In the genomic region with DNA sequence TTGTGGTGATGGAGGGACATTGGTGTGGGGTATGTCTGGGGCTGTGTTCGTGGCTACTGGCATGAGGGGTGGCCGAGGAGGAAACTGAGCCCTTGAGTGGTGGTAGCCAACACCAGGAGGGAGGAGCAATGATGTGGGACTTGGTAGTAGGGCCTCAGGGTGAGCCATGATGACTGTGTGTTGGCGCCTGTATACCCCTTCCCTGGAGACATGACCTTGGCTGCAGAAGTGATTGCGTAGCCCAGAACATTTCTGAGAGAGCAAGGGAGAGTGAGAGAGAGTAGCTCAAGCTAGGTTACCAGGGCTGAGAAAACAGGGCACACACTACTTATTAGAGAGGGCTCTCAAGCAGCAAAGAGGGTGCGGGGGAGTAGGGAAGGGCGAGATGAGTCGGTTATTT, we compare ENCODE assay signal across 22 mouse cellular contexts. TPM values are rescaled to one million over a fixed set of nuclear protein-coding genes. Genes with fewer than 3 reads are reported as not detected.
DNase-seq lines count a peak whose midpoint lies in the region; ATAC-seq lines count a peak whose summit lies in the region.
"Had no signal": no experiment of that assay in that cellular context is flagged by ENCODE, and none has a peak within 500 bp of the region (broad histone marks: within the 10 kb centered on the region; RNA-seq: fewer than 3 reads in every experiment).

No protein-coding gene starts in this region.

- H3K9ac ChIP-seq in heart, embryonic 11.5 days (ENCODE audit: low read depth, low read length) = no peak overlapping the region
- H3K9ac ChIP-seq in kidney, embryonic 16.5 days (replicated peaks; ENCODE audit: low read length) = no peak overlapping the region
- H3K9ac ChIP-seq: embryonic facial prominence, embryonic 13.5 days; forebrain, embryonic 13.5 days; intestine, embryonic 15.5 days; neural tube, embryonic 15.5 days had no signal

- no peaks in the 10 kb centered on the region for H3K36me3 ChIP-seq in heart, embryonic 11.5 days (ENCODE audit: control insufficient read depth, insufficient read depth, low read length)
- no peaks in the 10 kb centered on the region for H3K36me3 ChIP-seq in kidney, embryonic 16.5 days (ENCODE audit: insufficient read depth, low read length)
- H3K36me3 ChIP-seq: embryonic facial prominence, embryonic 13.5 days; hindbrain, embryonic 10.5 days; intestine, embryonic 15.5 days; midbrain, embryonic 10.5 days; neural tube, embryonic 15.5 days had no signal

- ATAC-seq in heart, embryonic 11.5 days (replicated peaks; ENCODE audit: insufficient number of reproducible peaks, low FRiP score, low TSS enrichment) = no peak
- ATAC-seq in kidney, embryonic 16.5 days (ENCODE audit: low FRiP score, low TSS enrichment) = peak; percentile 64
- ATAC-seq: forebrain, embryonic 13.5 days; intestine, embryonic 15.5 days had no signal

- WGBS in heart, embryonic 11.5 days (ENCODE audit: insufficient replicate concordance) = 87% methylated on average over 7 of the region's 7 CpGs
- 60% methylated on average over 7 of the region's 7 CpGs for WGBS in kidney, embryonic 16.5 days

- DNase-seq in adrenal gland, postnatal 10 days = peak; percentile 67
- DNase-seq in adrenal gland, postnatal 4 days (ENCODE audit: low spot score in 2 of 2) = no peak
- peak; percentile 58 to 61 for DNase-seq in heart, adult 18-20 months
- DNase-seq in kidney, postnatal 25 days = no peak
- peak; percentile 48 for DNase-seq in skeletal muscle tissue, adult 2 months (ENCODE audit: low read depth, low spot score)
- DNase-seq: cerebellum, adult 8-10 months; embryo, embryonic 11 days; lung, postnatal 10 days; thymus, adult 2 months; thymus, postnatal 4 days had no signal

- no peak overlapping the region for H3K4me2 ChIP-seq in heart, embryonic 11.5 days
- no peak overlapping the region for H3K4me2 ChIP-seq in kidney, embryonic 16.5 days (replicated peaks; ENCODE audit: low read depth, low read length)
- H3K4me2 ChIP-seq: embryonic facial prominence, embryonic 13.5 days; forebrain, embryonic 13.5 days; intestine, embryonic 15.5 days; neural tube, embryonic 15.5 days had no signal

- no peaks in the 10 kb centered on the region for H3K9me3 ChIP-seq in heart, embryonic 11.5 days (replicated peaks; ENCODE audit: control insufficient read depth, low read length)
- no peaks in the 10 kb centered on the region for H3K9me3 ChIP-seq in kidney, embryonic 16.5 days (ENCODE audit: low read length)
- H3K9me3 ChIP-seq: embryonic facial prominence, embryonic 13.5 days; forebrain, embryonic 13.5 days; hindbrain, embryonic 10.5 days; intestine, embryonic 15.5 days; midbrain, embryonic 10.5 days; neural tube, embryonic 15.5 days had no signal

- peaks cover 10% of the 10 kb centered on the region for H3K27me3 ChIP-seq in heart, embryonic 11.5 days (ENCODE audit: control insufficient read depth, insufficient read depth, low read length)
- no peaks in the 10 kb centered on the region for H3K27me3 ChIP-seq in kidney, embryonic 16.5 days (ENCODE audit: insufficient read depth, low read length)
- H3K27me3 ChIP-seq: embryonic facial prominence, embryonic 13.5 days; forebrain, embryonic 13.5 days; intestine, embryonic 15.5 days; neural tube, embryonic 15.5 days had no signal

- peaks cover 15% of the 10 kb centered on the region for H3K4me1 ChIP-seq in heart, embryonic 11.5 days (ENCODE audit: control insufficient read depth, insufficient read depth, low read length)
- peaks cover 5% of the 10 kb centered on the region; the same call in 1 of the 2 replicates for H3K4me1 ChIP-seq in kidney, embryonic 16.5 days (ENCODE audit: insufficient read depth, low read length)
- H3K4me1 ChIP-seq: embryonic facial prominence, embryonic 13.5 days; forebrain, embryonic 13.5 days; intestine, embryonic 15.5 days; neural tube, embryonic 15.5 days had no signal

- no peak overlapping the region for H3K4me3 ChIP-seq in heart, embryonic 11.5 days (ENCODE audit: low read depth, low read length)
- no peak overlapping the region for H3K4me3 ChIP-seq in kidney, embryonic 16.5 days (ENCODE audit: low read length)
- H3K4me3 ChIP-seq: embryonic facial prominence, embryonic 13.5 days; erythroblast, embryonic 14.5 days; forebrain, embryonic 13.5 days; hindbrain, embryonic 10.5 days; intestine, embryonic 15.5 days; layer of hippocampus, adult 2 months; midbrain, embryonic 10.5 days; neural tube, embryonic 15.5 days had no signal

- no peak overlapping the region for H3K27ac ChIP-seq in heart, embryonic 11.5 days (ENCODE audit: low read depth, low read length)
- peak overlapping the region; percentile 53; the same call in 1 of the 2 replicates for H3K27ac ChIP-seq in kidney, embryonic 16.5 days (ENCODE audit: low read length)
- H3K27ac ChIP-seq: embryonic facial prominence, embryonic 13.5 days; forebrain, embryonic 13.5 days; intestine, embryonic 15.5 days; kidney, postnatal 0 days; layer of hippocampus, adult 2 months; neural tube, embryonic 15.5 days; stomach, postnatal 0 days had no signal

RNA-seq across cellular contexts. Expression of a gene that starts 30.3 kb away (rescaled TPM):
- 10 to 100 TPM; 33.7 to 39.1 TPM for total RNA-seq in adrenal gland, postnatal 10 days (2021)
- 10 to 100 TPM; 15.9 to 18.9 TPM for total RNA-seq in adrenal gland, postnatal 4 days (2021)
- 10 to 100 TPM; 34.8 to 36.9 TPM for total RNA-seq in heart, adult 18-20 months (2021)
- 5.7 and 6.1 TPM in 2 replicates for polyA plus RNA-seq in heart, embryonic 11.5 days (2014; fragmentation: Nextera tagmentation; extraction: Ambion mirVana)
- polyA plus RNA-seq in kidney, embryonic 16.5 days (2015; fragmentation: Nextera tagmentation; extraction: Ambion mirVana) = 1.9 and 2.0 TPM in 2 replicates

Comparison
In these comparisons a context has a peak if more than half of its experiments do, and no peak if none do; other contexts are left out.
1. DNase-seq: peak in adrenal gland, postnatal 10 days (single experiment), heart, adult 18-20 months (2 of 2) and skeletal muscle tissue, adult 2 months (single experiment); none in adrenal gland, postnatal 4 days (0 of 2) and kidney, postnatal 25 days (0 of 2).